Mouse (Mus musculus) ovary, adult 2 months (tissue): ENCODE data around the gene Gm26992. TPM values are rescaled to one million over a fixed set of nuclear protein-coding genes. Genes with fewer than 3 reads are reported as not detected.

ENCODE experiments used
- polyA plus RNA-seq: library from polyadenylated mRNA; depleted of rRNA; stranded (reverse); fragments of >200 nt; gene quantifications from 2 replicates; pipeline ENCODE4 v1.2.3, GENCODE M21; 2012; rRNA removed

Gene Gm26992
- not detected in 2 replicates for polyA plus RNA-seq

DNA sequence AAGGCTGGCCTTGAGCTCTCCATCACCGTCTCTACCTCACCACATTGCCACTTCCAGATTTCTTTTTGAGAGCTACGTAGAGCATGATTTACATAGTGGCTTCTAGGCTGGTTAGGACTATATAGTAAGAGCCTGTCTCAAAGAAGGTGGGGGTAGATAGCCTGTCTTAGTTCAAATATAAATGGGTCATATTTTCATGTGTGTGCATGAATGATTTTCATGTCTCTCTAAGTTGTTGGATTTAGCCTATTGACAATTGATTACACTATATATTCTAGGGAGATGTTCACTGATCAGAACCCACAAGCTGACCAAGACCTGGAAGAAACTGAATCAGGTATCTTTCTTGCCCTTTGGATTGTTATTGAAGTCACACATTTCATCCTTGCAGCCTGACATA is at the start of gene Gm26992:
Gene Gm26992, plus strand, starts transcription at position 301 of the 400 bp plus-strand sequence.

GRCm38 (mm10) chrX:103414167-103414566 is 7.6 kb upstream of the Gm26992 start, which contains the start of gene Tsx:
Gene Tsx, plus strand, starts transcription at chrX:103414467.

Other genes starting within 250 kb of the Gm26992 start
- gene Nap1l2, start 235.4 kb upstream of the Gm26992 start, polyA plus RNA-seq, result 1.4 and 6.0 TPM in 2 replicates
- not detected in 2 replicates for gene Cdx4, start 100.6 kb upstream of the Gm26992 start, polyA plus RNA-seq
- gene Chic1, start 65.5 kb upstream of the Gm26992 start, polyA plus RNA-seq, result 0.36 and 0.40 TPM in 2 replicates
- gene Tsx, start 7.5 kb upstream of the Gm26992 start, polyA plus RNA-seq, result 0.50 TPM in 1 of 2 replicates, not detected in the other
- gene Zcchc13, start 208.6 kb downstream of the Gm26992 start, polyA plus RNA-seq, result not detected in 2 replicates